Mouse (Mus musculus) liver, embryonic 12.5 days (tissue): ENCODE results near the gene Arnt2. TPM values are rescaled to one million over a fixed set of nuclear protein-coding genes. Genes with fewer than 3 reads are reported as not detected.

ENCODE experiments used
- ATAC-seq: fragments of 200-750 bp; cut with Nextera tagmentation; 2 replicates; pipeline ENCODE4 v1.8.0; 2017; ENCODE audit warnings: moderate number of reproducible peaks, mild to moderate bottlenecking, moderate library complexity
- H3K27ac ChIP-seq: fragments of 300-500 bp; sonication (generic); 2 replicates; pipeline ENCODE4 v1.5.1; 2016; ENCODE audit warnings: mild to moderate bottlenecking
- H3K27me3 ChIP-seq: fragments of 300-500 bp; sonication (generic); replicated peaks from 2 replicates; pipeline ENCODE4 v1.6.1; 2016; ENCODE audit warnings: mild to moderate bottlenecking, moderate library complexity
- H3K36me3 ChIP-seq: fragments of 300-500 bp; sonication (generic); 2 replicates; pipeline ENCODE4 v1.6.1; 2016; ENCODE audit warnings: mild to moderate bottlenecking, moderate library complexity
- H3K4me1 ChIP-seq: fragments of 300-500 bp; sonication (generic); 2 replicates; pipeline ENCODE4 v1.6.1; 2016
- H3K4me2 ChIP-seq: fragments of 300-500 bp; sonication (generic); 2 replicates; pipeline ENCODE4 v1.6.1; 2016; ENCODE audit warnings: mild to moderate bottlenecking, moderate library complexity
- H3K4me3 ChIP-seq: fragments of 300-500 bp; sonication (generic); 2 replicates; pipeline ENCODE4 v1.5.1; 2016; ENCODE audit warnings: mild to moderate bottlenecking, moderate library complexity
- H3K9ac ChIP-seq: fragments of 300-500 bp; sonication (generic); 2 replicates; pipeline ENCODE4 v1.6.1; 2016; ENCODE audit warnings: mild to moderate bottlenecking, moderate library complexity
- H3K9me3 ChIP-seq: fragments of 300-500 bp; sonication (generic); replicated peaks from 2 replicates; pipeline ENCODE4 v1.6.1; 2016; ENCODE audit warnings: mild to moderate bottlenecking, moderate library complexity
- WGBS: fragments of 180-500 bp; shearing (Covaris S2); methylation state at CpG from one replicate; pipeline ENCODE4 v1.1.7; 2016; ENCODE audit not compliant: insufficient replicate concordance; 5-methylcytosine and 5-hydroxymethylcytosine counted together
- polyA plus RNA-seq: library from polyadenylated mRNA; unstranded; fragments of >200 nt; fragmentation: Nextera tagmentation; extraction: Ambion mirVana; gene quantifications from 2 replicates; pipeline ENCODE4 v1.2.1, GENCODE M21; 2016

The Arnt2 gene
- polyA plus RNA-seq, 1 experiment from 2014 or later, result 0.56 TPM

- Histone ChIP-seq H3K4me3 (no peak overlapping the region), H3K9ac (no peak overlapping the region), H3K4me2 (no peak overlapping the region), H3K27me3 (no peaks in the 10 kb centered on the region), H3K4me1 (no peaks in the 10 kb centered on the region), H3K27ac (no peak overlapping the region), H3K9me3 (no peaks in the 10 kb centered on the region), H3K36me3 (no peaks in the 10 kb centered on the region)
- no peak for ATAC-seq
- 65% methylated on average over 1 of the region's 1 CpGs for WGBS
Observed at GRCm38 (mm10) chr7:84358426-84358825, 51.5 kb downstream of the Arnt2 start.

DNA sequence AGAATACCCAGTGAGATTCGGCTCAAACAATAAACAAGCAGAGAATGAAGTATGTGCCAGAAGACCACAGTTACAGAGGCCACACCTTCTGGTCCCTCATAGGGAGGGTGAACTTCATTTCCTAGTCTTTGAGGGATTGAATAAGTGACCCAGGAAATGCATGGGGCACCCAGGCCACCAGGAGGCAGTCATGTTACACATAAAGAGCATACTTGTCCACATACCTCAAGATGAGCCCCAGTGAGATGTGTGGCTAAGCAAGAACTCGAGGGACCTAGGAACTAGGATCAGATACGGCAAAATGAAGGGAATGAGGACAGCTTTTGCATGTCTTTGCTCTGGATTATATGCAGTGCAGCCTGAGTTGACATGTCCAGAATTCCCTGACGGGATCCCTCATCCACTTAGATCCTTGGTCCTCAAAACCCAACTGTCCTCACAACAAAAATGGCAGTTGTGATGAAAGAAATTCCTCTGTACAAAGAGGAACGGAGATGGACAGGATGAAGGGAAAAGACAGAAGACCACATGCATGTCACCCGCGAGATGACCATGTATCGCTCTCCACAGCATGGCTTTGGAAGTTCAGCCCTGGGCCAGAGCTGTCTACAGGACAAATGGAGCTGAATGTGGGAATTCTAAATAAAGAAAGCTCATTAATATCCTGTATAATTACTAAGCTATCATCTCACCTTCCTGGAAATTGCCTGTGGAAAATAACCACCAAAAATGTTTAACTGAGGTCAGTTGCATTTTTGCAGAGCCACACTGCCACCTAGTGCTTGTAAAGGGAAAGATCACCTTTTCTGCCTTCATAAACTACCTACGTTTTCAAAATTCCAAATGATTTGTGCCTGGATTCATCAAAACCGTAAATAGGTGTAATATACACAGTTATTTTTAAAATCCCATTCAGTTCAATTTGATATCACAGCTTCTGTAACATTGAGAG is 54.1 kb downstream of the Arnt2 start:
- Histone ChIP-seq H3K4me3 (no peak overlapping the region), H3K9me3 (no peaks in the 10 kb centered on the region), H3K9ac (no peak overlapping the region), H3K36me3 (no peaks in the 10 kb centered on the region), H3K27ac (no peak overlapping the region), H3K4me1 (no peaks in the 10 kb centered on the region), H3K27me3 (no peaks in the 10 kb centered on the region), H3K4me2 (no peak overlapping the region)
- WGBS, result 56% methylated on average over 10 of the region's 10 CpGs
- no peak for ATAC-seq

- no peaks in the 10 kb centered on the region for H3K9me3 ChIP-seq
- H3K9ac ChIP-seq, result no peak overlapping the region
- no peak overlapping the region for H3K4me2 ChIP-seq
- H3K4me3 ChIP-seq, result no peak overlapping the region
- no peaks in the 10 kb centered on the region for H3K4me1 ChIP-seq
- no peak overlapping the region for H3K27ac ChIP-seq
- H3K36me3 ChIP-seq, result no peaks in the 10 kb centered on the region
- 79% methylated on average over 2 of the region's 2 CpGs for WGBS
- no peaks in the 10 kb centered on the region for H3K27me3 ChIP-seq
- ATAC-seq, result no peak
Observed at GRCm38 (mm10) chr7:84354890-84355289, 55.1 kb downstream of the Arnt2 start.

- Histone ChIP-seq H3K4me2 (no peak overlapping the region), H3K9me3 (no peaks in the 10 kb centered on the region), H3K4me3 (no peak overlapping the region), H3K4me1 (no peaks in the 10 kb centered on the region; the same call in 1 of the 2 replicates), H3K27me3 (no peaks in the 10 kb centered on the region), H3K36me3 (no peaks in the 10 kb centered on the region), H3K9ac (no peak overlapping the region), H3K27ac (no peak overlapping the region)
- no peak for ATAC-seq
Observed at GRCm38 (mm10) chr7:84350529-84350928, 59.4 kb downstream of the Arnt2 start.

GRCm38 (mm10) chr7:84349976-84350375 is 60.0 kb downstream of the Arnt2 start:
- ATAC-seq, result no peak
- Histone ChIP-seq H3K36me3 (no peaks in the 10 kb centered on the region), H3K9ac (no peak overlapping the region), H3K27me3 (no peaks in the 10 kb centered on the region), H3K4me1 (no peaks in the 10 kb centered on the region; the same call in 1 of the 2 replicates), H3K9me3 (no peaks in the 10 kb centered on the region), H3K27ac (no peak overlapping the region), H3K4me2 (no peak overlapping the region), H3K4me3 (no peak overlapping the region)
- WGBS, result 22% methylated on average over 2 of the region's 2 CpGs

GRCm38 (mm10) chr7:84348145-84348911 is 61.6 kb downstream of the Arnt2 start:
- Histone ChIP-seq H3K9me3 (0 out of 2 replicates have a peak, but pooled peaks cover 5% of the 10 kb centered on the region), H3K4me3 (no peak overlapping the region), H3K27me3 (no peaks in the 10 kb centered on the region), H3K27ac (no peak overlapping the region), H3K4me1 (no peaks in the 10 kb centered on the region; the same call in 1 of the 2 replicates), H3K36me3 (no peaks in the 10 kb centered on the region), H3K4me2 (no peak overlapping the region), H3K9ac (no peak overlapping the region)
- ATAC-seq, result no peak
- 75% methylated on average over 9 of the region's 9 CpGs for WGBS

GRCm38 (mm10) chr7:84343160-84343559 is 66.8 kb downstream of the Arnt2 start:
- no peak overlapping the region for H3K27ac ChIP-seq
- H3K4me3 ChIP-seq, result no peak overlapping the region
- ATAC-seq, result no peak
- 0 out of 2 replicates have a peak, but pooled peaks cover 6% of the 10 kb centered on the region for H3K9me3 ChIP-seq
- H3K27me3 ChIP-seq, result no peaks in the 10 kb centered on the region
- H3K36me3 ChIP-seq, result no peaks in the 10 kb centered on the region
- H3K4me2 ChIP-seq, result no peak overlapping the region
- no peak overlapping the region for H3K9ac ChIP-seq
- H3K4me1 ChIP-seq, result no peaks in the 10 kb centered on the region
- WGBS, result 76% methylated on average over 3 of the region's 3 CpGs

GRCm38 (mm10) chr7:84341001-84341400 is 69.0 kb downstream of the Arnt2 start:
- Histone ChIP-seq H3K36me3 (no peaks in the 10 kb centered on the region), H3K9me3 (0 out of 2 replicates have a peak, but pooled peaks cover 6% of the 10 kb centered on the region), H3K4me1 (no peaks in the 10 kb centered on the region), H3K27me3 (no peaks in the 10 kb centered on the region), H3K9ac (no peak overlapping the region), H3K4me3 (no peak overlapping the region), H3K27ac (no peak overlapping the region), H3K4me2 (no peak overlapping the region)
- no peak for ATAC-seq
- 29% methylated on average over 1 of the region's 1 CpGs for WGBS

DNA sequence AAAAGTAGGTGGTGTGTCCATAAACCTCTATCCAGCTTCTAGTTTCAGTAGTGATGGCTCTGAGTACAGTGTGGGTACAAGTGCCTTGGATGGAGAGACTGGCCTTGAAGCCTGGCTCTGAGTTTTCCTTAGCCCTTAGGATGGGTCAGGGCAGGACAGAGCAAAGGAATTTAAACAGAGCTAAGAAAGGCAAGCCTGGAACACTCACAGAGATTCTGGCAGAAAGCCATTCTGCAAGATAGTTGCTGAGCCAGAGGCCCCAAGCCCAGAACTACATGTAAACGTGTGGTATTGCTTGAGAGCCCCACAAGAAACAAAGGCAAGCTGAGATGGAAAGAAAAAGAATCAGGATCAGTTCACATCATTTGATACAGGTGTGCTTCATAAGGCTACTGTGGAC is 70.8 kb downstream of the Arnt2 start:
- no peak for ATAC-seq
- H3K4me1 ChIP-seq, result no peaks in the 10 kb centered on the region
- 30% methylated on average over 1 of the region's 1 CpGs for WGBS

GRCm38 (mm10) chr7:84337768-84338167 is 72.2 kb downstream of the Arnt2 start:
- no peak for ATAC-seq
- Histone ChIP-seq H3K4me2 (no peak overlapping the region), H3K27ac (no peak overlapping the region), H3K9ac (no peak overlapping the region), H3K36me3 (no peaks in the 10 kb centered on the region), H3K27me3 (no peaks in the 10 kb centered on the region), H3K9me3 (no peaks in the 10 kb centered on the region), H3K4me3 (no peak overlapping the region), H3K4me1 (no peaks in the 10 kb centered on the region)
- 80% methylated on average over 4 of the region's 4 CpGs for WGBS

More for the DNA sequence above, 70.8 kb downstream of the Arnt2 start:
- Histone ChIP-seq H3K27me3 (no peaks in the 10 kb centered on the region), H3K4me3 (no peak overlapping the region), H3K9me3 (0 out of 2 replicates have a peak, but pooled peaks cover 6% of the 10 kb centered on the region), H3K4me2 (no peak overlapping the region), H3K9ac (no peak overlapping the region), H3K27ac (no peak overlapping the region), H3K36me3 (no peaks in the 10 kb centered on the region)

DNA sequence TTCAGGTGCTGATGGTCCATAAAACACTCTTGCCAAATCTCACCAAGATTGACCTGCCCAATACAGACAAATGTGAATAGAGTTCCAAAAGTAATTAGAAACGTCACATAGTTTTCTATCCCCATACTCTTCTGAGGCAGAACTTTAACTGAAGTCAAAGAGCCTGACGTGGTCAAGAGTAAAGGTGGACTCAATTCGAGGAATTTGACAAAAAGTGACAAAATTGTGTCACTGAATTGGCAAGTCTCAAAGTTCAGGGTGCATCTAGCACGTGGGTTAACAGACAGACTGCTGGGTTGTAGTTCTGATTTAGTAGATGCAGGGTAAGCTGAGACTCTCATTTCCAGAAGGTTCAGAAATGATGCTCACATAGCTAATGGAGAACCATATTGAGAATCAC is 73.1 kb downstream of the Arnt2 start:
- Histone ChIP-seq H3K27ac (no peak overlapping the region), H3K4me3 (no peak overlapping the region), H3K9me3 (no peaks in the 10 kb centered on the region), H3K9ac (no peak overlapping the region), H3K36me3 (no peaks in the 10 kb centered on the region), H3K4me2 (no peak overlapping the region), H3K27me3 (no peaks in the 10 kb centered on the region), H3K4me1 (no peaks in the 10 kb centered on the region)
- ATAC-seq, result no peak
- 53% methylated on average over 4 of the region's 4 CpGs for WGBS

GRCm38 (mm10) chr7:84336580-84336886 is 73.4 kb downstream of the Arnt2 start:
- Histone ChIP-seq H3K36me3 (no peaks in the 10 kb centered on the region), H3K4me3 (no peak overlapping the region), H3K27me3 (no peaks in the 10 kb centered on the region), H3K4me1 (no peaks in the 10 kb centered on the region), H3K4me2 (no peak overlapping the region), H3K27ac (no peak overlapping the region), H3K9ac (no peak overlapping the region), H3K9me3 (no peaks in the 10 kb centered on the region)
- 76% methylated on average over 2 of the region's 2 CpGs for WGBS
- no peak for ATAC-seq
